Mouse (Mus musculus) ES-Bruce4 (cell line): ENCODE measurements around the gene Clba1. TPM values are rescaled to one million over a fixed set of nuclear protein-coding genes. Genes with fewer than 3 reads are reported as not detected.

Source experiments
- H3K27ac ChIP-seq: 2 replicates; pipeline ENCODE4 v1.5.1; 2012; ENCODE audit warnings: low read length, inconsistent platforms; ENCODE audit not compliant: insufficient read depth
- H3K27me3 ChIP-seq: 2 replicates; pipeline ENCODE4 v1.6.1; 2012; ENCODE audit warnings: mild to moderate bottlenecking, low read length, inconsistent platforms; ENCODE audit not compliant: control insufficient read depth, poor library complexity, insufficient read depth, severe bottlenecking
- H3K36me3 ChIP-seq: 2 replicates; pipeline ENCODE4 v1.6.1; 2012; ENCODE audit warnings: inconsistent platforms, mild to moderate bottlenecking, low read length, moderate library complexity; ENCODE audit not compliant: control insufficient read depth, poor library complexity, insufficient read depth, severe bottlenecking
- H3K4me1 ChIP-seq: one replicate; pipeline ENCODE4 v1.8.1; 2011; ENCODE audit warnings: low read length; ENCODE audit not compliant: control insufficient read depth, insufficient read depth
- H3K4me3 ChIP-seq: 2 replicates; pipeline ENCODE4 v1.5.1; 2011; ENCODE audit warnings: low read depth, mild to moderate bottlenecking, low read length
- H3K9ac ChIP-seq: 2 replicates; pipeline ENCODE4 v1.6.1; 2012; ENCODE audit warnings: low read depth, mild to moderate bottlenecking, inconsistent platforms; ENCODE audit not compliant: poor library complexity, severe bottlenecking
- H3K9me3 ChIP-seq: replicated peaks from 2 replicates; pipeline ENCODE4 v1.6.1; 2012; ENCODE audit warnings: mild to moderate bottlenecking, low read length, inconsistent platforms; ENCODE audit not compliant: control insufficient read depth, poor library complexity, insufficient read depth, severe bottlenecking
- CTCF ChIP-seq: IDR thresholded peaks from one replicate; pipeline ENCODE4 v1.8.1; 2011; ENCODE audit warnings: low read depth, low read length
- EP300 ChIP-seq: IDR thresholded peaks from 2 replicates; pipeline ENCODE4 v1.6.1; 2011; ENCODE audit warnings: low read depth, low read length; ENCODE audit not compliant: insufficient read depth
- POLR2A ChIP-seq: IDR thresholded peaks from one replicate; pipeline ENCODE4 v1.8.1; 2011; ENCODE audit warnings: low read length; ENCODE audit not compliant: insufficient read depth
- polyA plus RNA-seq: library from polyadenylated mRNA; stranded (reverse); fragments of >200 nt; gene quantifications from 2 replicates; pipeline ENCODE4 v1.2.4, GENCODE M21; 2011; ENCODE audit warnings: low read depth; ENCODE audit not compliant: missing spikeins, insufficient read depth, insufficient read length

The Clba1 gene
- polyA plus RNA-seq, 1 experiment, result 7.6 TPM

GRCm38 (mm10) chr12:112791026-112791425 lies 17.7 kb upstream of the Clba1 start:
- Histone ChIP-seq H3K4me3 (no peak overlapping the region), H3K9me3 (no peaks in the 10 kb centered on the region), H3K9ac (no peak overlapping the region), H3K27ac (no peak overlapping the region), H3K27me3 (no peaks in the 10 kb centered on the region), H3K36me3 (no peaks in the 10 kb centered on the region), H3K4me1 (peaks cover 5% of the 10 kb centered on the region)
- TF ChIP-seq EP300, result no peak
- no peak for TF ChIP-seq POLR2A
- TF ChIP-seq CTCF, result no peak

- peak; percentile 62; the same call in 1 of the 2 replicates for TF ChIP-seq EP300
- no peak for TF ChIP-seq CTCF
- Histone ChIP-seq H3K9me3 (no peaks in the 10 kb centered on the region), H3K4me3 (peak overlapping the region; percentile 53), H3K27ac (peak overlapping the region; percentile 60), H3K36me3 (no peaks in the 10 kb centered on the region), H3K27me3 (no peaks in the 10 kb centered on the region), H3K4me1 (peaks cover 11% of the 10 kb centered on the region), H3K9ac (peak overlapping the region; percentile 72)
These were observed 15.0 kb upstream of the Clba1 start for GRCm38 (mm10) chr12:112793601-112794355.

- Histone ChIP-seq H3K9ac (peak overlapping the region; percentile 72), H3K4me1 (peaks cover 11% of the 10 kb centered on the region), H3K27me3 (no peaks in the 10 kb centered on the region), H3K27ac (peak overlapping the region; percentile 60), H3K9me3 (no peaks in the 10 kb centered on the region), H3K36me3 (no peaks in the 10 kb centered on the region), H3K4me3 (peak overlapping the region; percentile 53)
- TF ChIP-seq EP300 (peak; percentile 9; the same call in 1 of the 2 replicates), POLR2A (peak; percentile 32), CTCF (no peak)
These were observed 14.4 kb upstream of the Clba1 start for GRCm38 (mm10) chr12:112794356-112794816.

GRCm38 (mm10) chr12:112794998-112795397 lies 13.7 kb upstream of the Clba1 start:
- Histone ChIP-seq H3K4me1 (peaks cover 11% of the 10 kb centered on the region), H3K9me3 (no peaks in the 10 kb centered on the region), H3K36me3 (no peaks in the 10 kb centered on the region), H3K27me3 (no peaks in the 10 kb centered on the region), H3K4me3 (peak overlapping the region; percentile 53), H3K9ac (peak overlapping the region; percentile 72), H3K27ac (peak overlapping the region; percentile 27)
- TF ChIP-seq CTCF (no peak), EP300 (no peak), POLR2A (no peak)

GRCm38 (mm10) chr12:112795466-112796104 lies 13.2 kb upstream of the Clba1 start:
- Histone ChIP-seq H3K4me1 (peaks cover 11% of the 10 kb centered on the region), H3K9me3 (no peaks in the 10 kb centered on the region), H3K36me3 (no peaks in the 10 kb centered on the region), H3K27me3 (no peaks in the 10 kb centered on the region), H3K9ac (peak overlapping the region; percentile 72), H3K4me3 (peak overlapping the region; percentile 53), H3K27ac (peak overlapping the region; percentile 43)
- TF ChIP-seq CTCF, result no peak
- TF ChIP-seq EP300, result peak; percentile 46; the same call in 1 of the 2 replicates
